Mouse (Mus musculus): ENCODE measurements around the gene Rps19bp1. TPM values are rescaled to one million over a fixed set of nuclear protein-coding genes. Genes with fewer than 3 reads are reported as not detected.

Rps19bp1 gene
- polyA plus RNA-seq, 2 experiments from 2014 or later, result 18.3 to 21.5 TPM

- ATAC-seq, result peak; percentile 86
Observed at GRCm38 (mm10) chr15:80219211-80219610, 44.9 kb downstream of the Rps19bp1 start.

- ATAC-seq, result no peak
Observed at GRCm38 (mm10) chr15:80217476-80217875, 46.6 kb downstream of the Rps19bp1 start.

- no peak for ATAC-seq
Observed at GRCm38 (mm10) chr15:80216480-80216820, 47.7 kb downstream of the Rps19bp1 start.

GRCm38 (mm10) chr15:80215716-80216479 lies 48.2 kb downstream of the Rps19bp1 start:
- no peak for ATAC-seq

GRCm38 (mm10) chr15:80213688-80214087 lies 50.4 kb downstream of the Rps19bp1 start:
- no peak for ATAC-seq

Other genes starting within 250 kb of the Rps19bp1 start
- 1 to 10 TPM; 1.4 to 2.8 TPM for gene Pdgfb, start 249.3 kb downstream of the Rps19bp1 start, polyA plus RNA-seq (2017; shearing (Covaris generic))
- under 1 TPM; 0.86 to 0.94 TPM for gene Syngr1, start 173.0 kb downstream of the Rps19bp1 start, polyA plus RNA-seq (2017; shearing (Covaris generic))
- 1,000 to 10,000 TPM; 3,782 to 4,433 TPM for gene Rpl3, start 172.4 kb downstream of the Rps19bp1 start, polyA plus RNA-seq (2017; shearing (Covaris generic))
- gene Tab1, start 131.2 kb downstream of the Rps19bp1 start, polyA plus RNA-seq (2017; shearing (Covaris generic)), result 10 to 100 TPM; 12.0 to 39.6 TPM
- under 1 TPM in 1 of 2 experiments, not detected in 1; 0.13 TPM for gene Mgat3, start 90.6 kb downstream of the Rps19bp1 start, polyA plus RNA-seq (2017; shearing (Covaris generic))
- gene Mief1, start 30.3 kb downstream of the Rps19bp1 start, polyA plus RNA-seq (2017; shearing (Covaris generic)), result 10 to 100 TPM; 33.6 to 42.7 TPM
- 10 to 100 TPM in 1 of 2 experiments, not detected in 1; 14.2 TPM for gene AC140267.1, start 28.5 kb downstream of the Rps19bp1 start, polyA plus RNA-seq (2017; shearing (Covaris generic))
- gene Atf4, start 9.1 kb downstream of the Rps19bp1 start, polyA plus RNA-seq (2017; shearing (Covaris generic)), result 10 to 100 TPM; 80.4 to 96.5 TPM
- not detected for gene Cacna1i, start 22.9 kb upstream of the Rps19bp1 start, polyA plus RNA-seq (2017; shearing (Covaris generic))